Mouse (Mus musculus) mouse embryonic stem cell (cell line): ENCODE results near the gene Daxx.
"Not testable (repeated sequence)": the region's sequence is repeated elsewhere in the genome, so short reads cannot be mapped to it uniquely, and the experiment has no call there.

Experiments used
- in situ Hi-C, 2 experiments: fragments of 300-500 bp; cut with MboI; formaldehyde crosslinking; loops; 1 replicate in 1 of 2; 3 replicates in 1 of 2; pipeline ENCODE4 v1.14.3; 2019 to 2020; ENCODE audit warnings: low sequenced_read_pairs in 2 of 2, low pct_unique_long_range_greater_than_20kb in 1 of 2, mixed read lengths in 1 of 2; ENCODE audit not compliant: unreplicated experiment in 1 of 2

Gene Daxx

DNA sequence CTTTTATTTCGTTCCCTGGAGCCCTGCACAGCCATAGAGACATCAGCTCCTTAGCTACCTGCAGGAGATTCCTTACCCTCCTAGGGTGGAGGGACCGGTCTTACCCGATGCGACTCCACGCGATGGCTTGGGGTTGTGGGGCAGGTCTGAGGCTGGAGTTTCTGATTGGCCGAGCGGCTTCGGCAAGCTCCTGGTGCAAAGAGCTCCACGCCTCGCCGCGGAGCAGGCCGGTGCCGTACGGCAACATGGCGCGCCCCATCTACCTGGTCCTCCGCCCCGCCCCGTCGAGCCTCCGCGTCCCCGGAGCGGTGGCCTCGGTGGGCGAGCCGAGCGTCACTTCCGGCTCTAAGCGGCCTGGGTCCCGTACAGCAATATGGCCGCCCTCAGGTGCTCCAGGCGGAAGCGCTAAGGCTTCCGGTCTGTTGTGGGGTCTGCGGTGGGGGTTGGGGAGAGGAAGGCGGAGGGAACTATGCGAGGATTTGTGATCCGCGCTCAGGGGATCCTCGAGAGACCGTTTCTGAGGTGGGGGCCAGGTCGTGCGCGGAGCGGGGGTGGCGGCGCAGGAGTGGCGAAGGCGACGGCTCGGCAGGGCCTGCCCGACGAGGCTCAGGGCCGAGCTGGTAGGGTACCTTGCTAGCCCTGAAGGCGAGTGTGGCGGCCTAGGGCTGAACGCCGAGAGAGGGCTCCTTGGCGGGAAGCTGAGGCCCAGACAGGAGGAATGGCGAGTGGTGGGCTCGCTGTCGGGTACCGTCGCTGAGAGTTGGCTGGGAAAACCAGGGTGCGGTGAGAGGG lies at the start of gene Daxx:
Gene Daxx, plus strand, starts transcription at position 338 of the 792 bp plus-strand sequence.
- in situ Hi-C loops = no loop called here

DNA sequence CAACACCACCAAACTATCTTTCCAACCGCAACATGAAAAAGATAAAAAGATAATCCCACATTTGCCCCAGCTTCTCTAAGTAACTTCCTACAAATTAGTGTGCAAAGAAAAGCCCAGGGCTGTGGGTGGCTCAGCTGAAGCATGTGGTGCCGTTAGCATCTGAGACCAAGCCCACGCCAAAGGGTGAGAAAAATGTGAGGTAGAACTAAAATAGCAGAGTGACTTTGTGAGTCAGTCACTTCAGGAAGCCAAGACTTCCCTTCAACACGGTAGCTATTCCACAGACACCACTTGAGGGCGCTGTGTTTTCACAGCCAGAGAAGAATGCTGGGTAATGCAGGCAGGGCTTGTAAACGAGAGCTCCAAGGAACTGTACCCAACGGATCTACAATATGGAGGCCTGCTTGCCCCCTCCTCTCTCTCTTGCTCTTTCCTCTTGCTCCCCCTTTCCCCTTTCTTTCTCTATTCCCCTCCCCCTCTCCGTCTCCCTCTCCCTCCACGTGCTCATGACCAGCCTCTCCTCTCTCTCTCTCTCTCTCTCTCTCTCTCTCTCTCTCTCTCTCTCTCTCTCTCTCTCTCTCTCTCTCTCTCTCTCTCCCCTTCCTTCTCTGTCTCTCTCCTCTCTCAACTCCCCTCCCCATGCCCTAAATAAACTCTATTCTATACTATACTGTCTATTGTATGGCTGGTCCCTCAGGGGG lies 43.7 kb upstream of the Daxx start:
- in situ Hi-C loops = no loop called here

DNA sequence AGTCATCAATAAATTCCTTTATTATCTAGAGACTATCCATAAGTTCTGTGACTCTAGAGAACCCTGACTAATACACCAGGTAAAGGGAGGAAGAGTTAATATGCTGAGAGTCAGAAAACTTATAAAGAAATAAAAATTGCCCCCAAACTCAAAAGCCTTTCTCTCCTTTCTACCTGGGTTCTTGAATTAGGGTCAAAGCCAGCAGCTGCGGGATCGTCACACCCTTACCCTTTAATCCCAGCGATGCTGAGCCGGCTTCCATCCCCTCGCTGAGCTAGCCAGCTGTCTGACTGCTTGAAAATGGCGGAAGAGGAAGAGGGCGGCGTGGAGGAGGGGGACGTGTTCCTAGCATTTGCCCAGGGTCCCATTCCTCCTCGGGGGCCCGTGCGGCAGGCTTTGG lies 35.7 kb upstream of the Daxx start, which contains the start of gene Gm7029:
Gene Gm7029, plus strand, starts transcription at position 301 of the 400 bp plus-strand sequence.
- in situ Hi-C loops = not testable (repeated sequence)

- in situ Hi-C loops = no loop called here
These were observed 34.8 kb upstream of the Daxx start for GRCm38 (mm10) chr17:33874411-33874810.

DNA sequence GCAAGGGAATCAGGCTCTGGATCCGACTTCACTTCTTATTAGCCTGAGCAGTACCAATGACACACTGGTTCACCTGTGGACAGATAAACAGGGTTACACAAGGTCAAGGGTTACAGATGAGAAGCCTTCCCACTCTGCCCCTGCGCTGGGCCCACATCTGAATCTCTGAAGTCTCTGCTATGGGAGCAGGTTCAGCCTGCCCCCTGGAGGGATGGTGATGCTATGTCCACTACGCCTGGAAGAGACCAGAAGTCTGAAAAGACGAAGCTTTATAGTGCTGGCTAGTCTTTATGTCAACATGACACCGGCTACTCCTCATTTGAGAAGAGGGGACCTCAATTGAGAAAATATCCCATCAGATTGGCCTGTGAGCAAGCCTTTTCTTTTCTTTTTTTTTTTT lies 33.4 kb upstream of the Daxx start:
- in situ Hi-C loops = not testable (repeated sequence)

DNA sequence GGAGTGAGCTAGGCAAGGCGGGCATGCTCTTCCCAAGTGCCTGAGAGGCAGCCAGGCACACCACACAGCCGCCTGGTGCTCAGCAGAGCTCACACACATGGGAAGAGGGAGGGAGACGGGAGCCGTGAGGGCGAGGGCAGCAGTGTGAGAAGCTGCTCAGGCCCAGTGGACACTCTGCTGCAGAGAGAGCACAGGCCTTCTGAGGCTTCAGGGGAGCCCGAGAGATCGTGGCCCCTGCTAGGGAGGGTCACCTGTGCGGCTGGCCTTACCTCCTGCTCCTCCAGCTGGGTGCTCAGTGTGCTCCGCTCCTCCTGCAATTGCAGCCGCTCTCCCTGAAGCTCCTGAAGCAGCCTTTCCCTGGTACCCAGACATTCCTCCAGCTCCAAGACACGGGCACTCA lies 24.9 kb upstream of the Daxx start:
- in situ Hi-C loops = not testable (repeated sequence)

DNA sequence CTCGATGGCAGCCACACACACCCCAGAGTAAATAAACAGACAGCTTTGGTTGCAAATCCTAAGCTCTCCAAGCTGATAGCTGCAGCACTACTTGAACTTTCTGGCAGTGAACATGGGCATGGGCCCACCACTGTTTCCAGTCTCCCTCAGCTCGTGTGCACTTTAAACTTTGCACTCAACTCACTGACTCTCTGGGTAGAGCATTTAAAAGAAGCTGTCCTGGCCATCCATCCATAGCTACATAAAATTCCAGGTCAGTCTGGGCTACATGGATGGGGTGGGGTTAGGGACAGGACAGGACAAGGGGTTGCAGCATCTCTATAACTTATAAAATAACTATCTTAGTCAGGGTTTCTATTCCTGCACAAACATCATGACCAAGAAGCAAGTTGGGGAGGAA lies 21.4 kb upstream of the Daxx start:
- in situ Hi-C loops = not testable (repeated sequence)

- in situ Hi-C loops = not testable (repeated sequence)
These were observed 21.0 kb upstream of the Daxx start for GRCm38 (mm10) chr17:33888230-33888629.

- in situ Hi-C loops = loop anchor here in 1 of 2 experiments (5.0 kb wide), 1 partner anchor 42 kb away; no protein-coding TSS in a partner anchor
These were observed 19.2 kb upstream of the Daxx start for GRCm38 (mm10) chr17:33889941-33890532.

- in situ Hi-C loops = loop anchor here in 1 of 2 experiments (5.0 kb wide), 1 partner anchor 42 kb away; no protein-coding TSS in a partner anchor
These were observed 18.6 kb upstream of the Daxx start, which contains the start of gene Kifc1 for GRCm38 (mm10) chr17:33890533-33891059. Gene Kifc1 (minus strand): TSS chr17:33890661.

DNA sequence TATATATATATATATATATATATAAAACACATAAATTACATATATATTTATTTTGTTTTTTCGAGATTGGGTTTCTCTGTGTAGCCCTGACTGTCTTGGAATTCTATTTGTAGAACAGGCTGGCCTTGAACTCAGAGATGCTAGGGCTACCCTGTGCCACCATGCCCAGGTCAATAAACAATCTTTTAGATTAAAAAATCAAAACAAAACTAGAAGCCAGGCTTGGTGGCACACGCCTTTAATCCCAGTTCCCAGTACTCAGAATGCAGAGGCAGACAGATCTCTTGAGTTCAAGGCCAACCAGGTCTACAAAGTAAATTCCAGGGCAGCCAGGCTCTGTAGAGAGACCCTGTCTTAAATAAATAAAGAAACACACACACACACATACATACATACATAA lies 17.9 kb upstream of the Daxx start:
- in situ Hi-C loops = loop anchor here in 1 of 2 experiments (5.0 kb wide), 1 partner anchor 41 kb away; no protein-coding TSS in a partner anchor

GRCm38 (mm10) chr17:33891892-33892291 lies 17.3 kb upstream of the Daxx start:
- in situ Hi-C loops = loop anchor here in 1 of 2 experiments (5.0 kb wide), 1 partner anchor 40 kb away; no protein-coding TSS in a partner anchor

GRCm38 (mm10) chr17:33892429-33892828 lies 16.8 kb upstream of the Daxx start:
- in situ Hi-C loops = loop anchor here in 1 of 2 experiments (5.0 kb wide), 1 partner anchor 40 kb away; no protein-coding TSS in a partner anchor

DNA sequence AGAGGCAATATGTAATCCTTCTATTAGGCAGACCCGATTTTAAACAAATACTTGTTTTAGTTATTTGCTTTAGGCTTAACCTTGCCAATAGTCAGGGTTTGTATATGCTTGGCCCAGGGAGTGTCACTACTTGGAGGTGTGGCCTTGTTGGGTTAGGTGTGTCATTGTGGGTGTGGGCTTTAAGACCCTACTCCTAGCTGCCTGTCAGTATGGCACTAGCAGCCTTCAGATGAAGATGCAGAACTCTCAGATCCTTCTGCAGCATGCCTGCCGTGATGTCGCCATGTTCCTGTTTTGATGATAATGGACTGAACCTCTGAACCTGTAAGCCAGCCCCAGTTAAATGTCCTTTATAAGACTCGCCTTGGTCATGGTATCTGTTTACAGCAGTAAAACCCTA lies 16.2 kb upstream of the Daxx start:
- in situ Hi-C loops = loop anchor here in 1 of 2 experiments (5.0 kb wide), 1 partner anchor 39 kb away; no protein-coding TSS in a partner anchor

DNA sequence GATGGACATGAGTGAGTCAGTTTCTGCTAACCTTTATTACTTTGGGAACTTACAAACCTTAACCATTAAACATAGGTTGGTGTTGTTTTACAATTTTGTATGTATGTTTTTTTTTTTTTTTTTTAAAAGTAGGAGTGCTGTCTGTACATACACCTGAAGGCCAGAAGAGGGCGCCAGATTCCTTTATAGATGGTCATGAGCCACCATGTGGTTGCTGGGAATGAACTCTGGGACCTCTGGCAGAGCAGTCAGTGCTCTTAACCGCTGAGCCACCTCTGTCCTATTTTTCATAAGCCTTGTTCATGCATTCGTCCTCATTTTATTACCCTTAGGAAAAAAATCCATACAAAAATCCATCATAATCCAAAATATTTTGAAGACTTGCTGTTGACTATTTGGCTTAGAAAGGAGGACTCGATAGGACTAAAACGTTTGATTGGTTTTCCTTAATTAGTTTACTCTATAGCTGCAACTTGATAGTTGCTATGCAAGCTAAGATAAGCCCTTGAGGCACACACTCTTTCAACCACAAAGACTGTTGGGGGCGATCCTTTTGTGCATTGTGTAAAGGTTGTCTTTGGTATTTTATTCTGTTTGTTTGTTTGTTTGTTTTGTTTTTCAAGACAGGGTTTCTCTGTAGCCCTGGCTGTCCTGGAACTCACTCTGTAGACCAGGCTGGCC lies 12.0 kb upstream of the Daxx start:
- in situ Hi-C loops = no loop called here

- in situ Hi-C loops = not testable (repeated sequence)
These were observed 11.0 kb upstream of the Daxx start for GRCm38 (mm10) chr17:33898193-33898592.

- in situ Hi-C loops = no loop called here
These were observed 9.6 kb upstream of the Daxx start for GRCm38 (mm10) chr17:33899642-33900041.
